In the genomic region with DNA sequence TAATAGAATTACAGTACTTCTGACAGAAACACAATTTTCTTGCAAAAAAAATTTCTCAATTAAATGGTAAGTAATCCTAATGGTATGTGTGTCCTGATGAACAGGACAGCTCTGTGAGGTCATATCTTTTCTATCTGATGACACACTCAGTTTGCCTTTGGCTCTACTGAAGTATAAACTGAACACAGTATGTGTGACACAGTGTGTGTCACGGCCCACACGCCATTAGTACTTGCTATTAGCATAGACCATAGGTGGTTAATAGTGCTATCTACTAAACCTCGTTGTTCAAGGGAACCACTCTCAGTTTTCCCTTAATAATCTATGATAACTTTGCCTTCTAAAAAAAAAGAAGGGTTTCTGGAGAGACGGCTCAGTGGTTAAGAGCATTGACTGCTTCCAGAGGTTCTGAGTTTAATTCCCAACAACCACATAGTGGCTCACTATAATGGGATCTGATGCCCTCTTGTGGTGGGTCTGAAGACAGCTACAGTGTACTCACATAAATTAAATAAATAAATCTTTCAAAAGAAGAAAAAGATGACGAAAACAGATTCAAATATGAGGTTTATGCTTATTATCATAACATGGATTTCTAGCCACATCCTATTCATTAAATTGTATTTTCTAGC, we compare ENCODE assay signal across 8 mouse cellular contexts. TPM values are rescaled to one million over a fixed set of nuclear protein-coding genes. Genes with fewer than 3 reads are reported as not detected.
DNase-seq lines count a peak whose midpoint lies in the region; ATAC-seq and TF ChIP-seq lines count a peak whose summit lies in the region.

No protein-coding gene starts in this region.

- no peak; the same call in 1 of the 2 replicates for TF ChIP-seq CTCF in cerebellum, adult 2 months (IDR thresholded peaks at IDR 0.05; ENCODE audit: borderline replicate concordance, insufficient read depth, low read depth, low read length)
- TF ChIP-seq CTCF in heart, postnatal 0 days (IDR thresholded peaks at IDR 0.05; ENCODE audit: low read depth), result peak; percentile 75

- TF ChIP-seq EP300 in heart, postnatal 0 days (IDR thresholded peaks at IDR 0.05; ENCODE audit: low read depth), result no peak

- no peak for TF ChIP-seq POLR2A in cerebellum, adult 2 months (IDR thresholded peaks at IDR 0.05; ENCODE audit: borderline replicate concordance, insufficient read depth, low read length)

- peak; percentile 29 to 46 for DNase-seq in cerebellum, adult 2 months
- DNase-seq in cerebellum, adult 11-12 months, result no peak
- peak; percentile 19 for DNase-seq in neural tube, embryonic 11.5 days (ENCODE audit: low spot score)
- DNase-seq in neural tube, embryonic 10.5 days (ENCODE audit: extremely low spot score, low spot score), result no peak
- peak; percentile 52 for DNase-seq in cerebellum, adult 9-10 months
- peak; percentile 47 for DNase-seq in heart, postnatal 0 days (ENCODE audit: low spot score)
- peak; percentile 22 to 57 for DNase-seq in layer of hippocampus, postnatal 14 days (ENCODE audit: low spot score in 2 of 2)

- no peaks in the 10 kb centered on the region for H3K27me3 ChIP-seq in cerebellum, adult 2 months (ENCODE audit: control insufficient read depth, insufficient read depth, low read length)
- no peaks in the 10 kb centered on the region for H3K27me3 ChIP-seq in neural tube, embryonic 11.5 days (ENCODE audit: control insufficient read depth, insufficient read depth, low read length)
- no peaks in the 10 kb centered on the region for H3K27me3 ChIP-seq in heart, postnatal 0 days (ENCODE audit: control insufficient read depth, insufficient read depth, low read length)
- H3K27me3 ChIP-seq in neural tube, embryonic 15.5 days (replicated peaks), result no peaks in the 10 kb centered on the region

- H3K36me3 ChIP-seq in neural tube, embryonic 11.5 days (ENCODE audit: control insufficient read depth, insufficient read depth, low read length), result no peaks in the 10 kb centered on the region
- H3K36me3 ChIP-seq in heart, postnatal 0 days (replicated peaks; ENCODE audit: control insufficient read depth, insufficient read depth, low read length), result no peaks in the 10 kb centered on the region
- no peaks in the 10 kb centered on the region for H3K36me3 ChIP-seq in neural tube, embryonic 15.5 days

- no peak for ATAC-seq in neural tube, embryonic 11.5 days (ENCODE audit: insufficient read depth, low FRiP score, low TSS enrichment)
- peak; percentile 63 for ATAC-seq in heart, postnatal 0 days (ENCODE audit: insufficient read depth, low read depth)
- peak; percentile 74; the same call in 1 of the 2 replicates for ATAC-seq in neural tube, embryonic 15.5 days (ENCODE audit: low FRiP score)

- H3K4me2 ChIP-seq in neural tube, embryonic 11.5 days (ENCODE audit: low read depth), result no peak overlapping the region
- no peak overlapping the region for H3K4me2 ChIP-seq in heart, postnatal 0 days (ENCODE audit: low read depth, low read length)
- no peak overlapping the region for H3K4me2 ChIP-seq in neural tube, embryonic 15.5 days

- no peak overlapping the region for H3K9ac ChIP-seq in neural tube, embryonic 11.5 days (ENCODE audit: low read length)
- H3K9ac ChIP-seq in heart, postnatal 0 days (replicated peaks; ENCODE audit: low read depth, low read length), result no peak overlapping the region
- no peak overlapping the region for H3K9ac ChIP-seq in neural tube, embryonic 15.5 days (replicated peaks)

- H3K4me1 ChIP-seq in cerebellum, adult 2 months (ENCODE audit: control insufficient read depth, insufficient read depth, low read length), result no peaks in the 10 kb centered on the region
- no peaks in the 10 kb centered on the region for H3K4me1 ChIP-seq in neural tube, embryonic 11.5 days (ENCODE audit: control insufficient read depth, insufficient read depth, low read length)
- no peaks in the 10 kb centered on the region for H3K4me1 ChIP-seq in heart, postnatal 0 days (ENCODE audit: control insufficient read depth, insufficient read depth)
- no peaks in the 10 kb centered on the region for H3K4me1 ChIP-seq in neural tube, embryonic 15.5 days

- WGBS in cerebellum, adult 2 months, result 51% methylated on average over 5 of the region's 5 CpGs
- WGBS in neural tube, embryonic 11.5 days, result 67% methylated on average over 5 of the region's 5 CpGs
- WGBS in heart, postnatal 0 days, result 48% methylated on average over 5 of the region's 5 CpGs
- WGBS in neural tube, embryonic 15.5 days, result 60% methylated on average over 5 of the region's 5 CpGs

- H3K4me3 ChIP-seq in cerebellum, adult 2 months (replicated peaks; ENCODE audit: insufficient read depth, low read depth, low read length), result no peak overlapping the region
- no peak overlapping the region for H3K4me3 ChIP-seq in neural tube, embryonic 11.5 days (ENCODE audit: low read depth, low read length)
- H3K4me3 ChIP-seq in heart, postnatal 0 days (ENCODE audit: low read depth, low read length), result no peak overlapping the region
- H3K4me3 ChIP-seq in neural tube, embryonic 15.5 days (replicated peaks), result no peak overlapping the region

- no peaks in the 10 kb centered on the region for H3K9me3 ChIP-seq in neural tube, embryonic 11.5 days (ENCODE audit: control insufficient read depth, low read length)
- no peaks in the 10 kb centered on the region for H3K9me3 ChIP-seq in heart, postnatal 0 days (replicated peaks; ENCODE audit: control insufficient read depth, low read length)
- H3K9me3 ChIP-seq in neural tube, embryonic 15.5 days (replicated peaks), result no peaks in the 10 kb centered on the region

- no peak overlapping the region for H3K27ac ChIP-seq in cerebellum, adult 2 months (ENCODE audit: insufficient read depth, low read length)
- H3K27ac ChIP-seq in neural tube, embryonic 11.5 days (ENCODE audit: low read depth, low read length), result no peak overlapping the region
- H3K27ac ChIP-seq in heart, postnatal 0 days (ENCODE audit: low read depth), result no peak overlapping the region
- H3K27ac ChIP-seq in neural tube, embryonic 15.5 days (replicated peaks), result no peak overlapping the region

RNA-seq across cellular contexts. Expression of gene Utp3, which starts 11.5 kb away (rescaled TPM):
- 25.9 and 29.9 TPM in 2 replicates for polyA plus RNA-seq in cerebellum, adult 2 months (2012; rRNA removed)
- 69.9 and 71.0 TPM in 2 replicates for polyA plus RNA-seq in neural tube, embryonic 11.5 days (2014; fragmentation: Nextera tagmentation; extraction: Ambion mirVana)
- 6.3 and 13.4 TPM in 2 replicates for total RNA-seq in heart, postnatal 0 days (2014; rRNA removed; ENCODE audit: low replicate concordance)
- 36.1 and 37.2 TPM in 2 replicates for polyA plus RNA-seq in heart, postnatal 0 days (2015; fragmentation: Nextera tagmentation; extraction: Ambion mirVana)
- 10 to 100 TPM; 25.5 to 26.3 TPM for total RNA-seq in layer of hippocampus, postnatal 14 days (2021)
- polyA plus RNA-seq in neural tube, embryonic 15.5 days (2015; fragmentation: Nextera tagmentation; extraction: Ambion mirVana), result 44.4 and 58.6 TPM in 2 replicates

RNA-seq across cellular contexts. Expression of gene Jchain, which starts 15.1 kb away (rescaled TPM):
- 0.68 and 0.84 TPM in 2 replicates for polyA plus RNA-seq in cerebellum, adult 2 months (2012; rRNA removed)
- polyA plus RNA-seq in neural tube, embryonic 11.5 days (2014; fragmentation: Nextera tagmentation; extraction: Ambion mirVana), result 0.21 and 0.34 TPM in 2 replicates
- not detected in 2 replicates for total RNA-seq in heart, postnatal 0 days (2014; rRNA removed; ENCODE audit: low replicate concordance)
- 0.05 and 0.10 TPM in 2 replicates for polyA plus RNA-seq in heart, postnatal 0 days (2015; fragmentation: Nextera tagmentation; extraction: Ambion mirVana)
- total RNA-seq in layer of hippocampus, postnatal 14 days (2021), result under 1 TPM in 1 of 2 experiments, not detected in 1; 0.55 TPM
- polyA plus RNA-seq in neural tube, embryonic 15.5 days (2015; fragmentation: Nextera tagmentation; extraction: Ambion mirVana), result 0.26 and 0.33 TPM in 2 replicates

RNA-seq across cellular contexts. Expression of gene Rufy3, which starts 22.1 kb away (rescaled TPM):
- 130 and 139 TPM in 2 replicates for polyA plus RNA-seq in cerebellum, adult 2 months (2012; rRNA removed)
- polyA plus RNA-seq in neural tube, embryonic 11.5 days (2014; fragmentation: Nextera tagmentation; extraction: Ambion mirVana), result 130 and 134 TPM in 2 replicates
- total RNA-seq in heart, postnatal 0 days (2014; rRNA removed; ENCODE audit: low replicate concordance), result 12.7 and 15.2 TPM in 2 replicates
- 6.8 and 7.3 TPM in 2 replicates for polyA plus RNA-seq in heart, postnatal 0 days (2015; fragmentation: Nextera tagmentation; extraction: Ambion mirVana)
- total RNA-seq in layer of hippocampus, postnatal 14 days (2021), result 100 to 1,000 TPM; 160 to 165 TPM
- 201 and 259 TPM in 2 replicates for polyA plus RNA-seq in neural tube, embryonic 15.5 days (2015; fragmentation: Nextera tagmentation; extraction: Ambion mirVana)

RNA-seq across cellular contexts. Expression of gene Enam, which starts 55.0 kb away (rescaled TPM):
- polyA plus RNA-seq in cerebellum, adult 2 months (2012; rRNA removed), result not detected in 2 replicates
- polyA plus RNA-seq in neural tube, embryonic 11.5 days (2014; fragmentation: Nextera tagmentation; extraction: Ambion mirVana), result not detected in 2 replicates
- total RNA-seq in heart, postnatal 0 days (2014; rRNA removed; ENCODE audit: low replicate concordance), result not detected in 2 replicates
- polyA plus RNA-seq in heart, postnatal 0 days (2015; fragmentation: Nextera tagmentation; extraction: Ambion mirVana), result not detected in 2 replicates
- not detected for total RNA-seq in layer of hippocampus, postnatal 14 days (2021)
- not detected in 2 replicates for polyA plus RNA-seq in neural tube, embryonic 15.5 days (2015; fragmentation: Nextera tagmentation; extraction: Ambion mirVana)

Comparison
In these comparisons a context has a peak if more than half of its experiments do, and no peak if none do; other contexts are left out.
1. DNase-seq: peak in cerebellum, adult 2 months (2 of 2), neural tube, embryonic 11.5 days (single experiment), cerebellum, adult 9-10 months (single experiment), heart, postnatal 0 days (single experiment) and layer of hippocampus, postnatal 14 days (2 of 2); none in cerebellum, adult 11-12 months (single experiment) and neural tube, embryonic 10.5 days (single experiment).
2. RNA of gene Rufy3, which starts 22.1 kb away (polyA plus RNA-seq): 201 to 259 TPM in neural tube, embryonic 15.5 days, 130 to 139 TPM in cerebellum, adult 2 months and 130 to 134 TPM in neural tube, embryonic 11.5 days; 6.8 to 7.3 TPM in heart, postnatal 0 days; every median in the first group is over 10 times any median in the second.